Mouse (Mus musculus): ENCODE measurements around the gene Slc27a3.

The Slc27a3 gene

GRCm38 (mm10) chr3:90340177-90340576 is 49.6 kb downstream of the Slc27a3 start:
- DNase-seq (ENCODE audit: low spot score in 2 of 2) = no peak

GRCm38 (mm10) chr3:90338190-90338589 is 51.5 kb downstream of the Slc27a3 start:
- DNase-seq (ENCODE audit: low spot score in 2 of 2) = no peak

GRCm38 (mm10) chr3:90335517-90335916 is 54.2 kb downstream of the Slc27a3 start:
- DNase-seq (ENCODE audit: low spot score in 2 of 2) = no peak
